Mouse (Mus musculus) cerebellum, adult 9-11 months (tissue): ENCODE measurements around the gene Adamts14.

ENCODE experiments used
- DNase-seq: peaks from one replicate; pipeline ENCODE4 v3.0.0; 2022

Gene Adamts14

GRCm38 (mm10) chr10:61175442-61176204, 97.6 kb downstream of the Adamts14 start:
- peak; percentile 92 for DNase-seq

GRCm38 (mm10) chr10:61174711-61175441, 98.4 kb downstream of the Adamts14 start:
- peak; percentile 67 for DNase-seq

GRCm38 (mm10) chr10:61172496-61172895, 100.7 kb downstream of the Adamts14 start:
- DNase-seq: no peak

- DNase-seq: no peak
These were observed 101.6 kb downstream of the Adamts14 start, which contains the start of gene Tbata for GRCm38 (mm10) chr10:61171654-61172053. Tbata (plus strand) TSS chr10:61171954.

GRCm38 (mm10) chr10:61168393-61168792, 104.8 kb downstream of the Adamts14 start:
- DNase-seq: no peak

DNA sequence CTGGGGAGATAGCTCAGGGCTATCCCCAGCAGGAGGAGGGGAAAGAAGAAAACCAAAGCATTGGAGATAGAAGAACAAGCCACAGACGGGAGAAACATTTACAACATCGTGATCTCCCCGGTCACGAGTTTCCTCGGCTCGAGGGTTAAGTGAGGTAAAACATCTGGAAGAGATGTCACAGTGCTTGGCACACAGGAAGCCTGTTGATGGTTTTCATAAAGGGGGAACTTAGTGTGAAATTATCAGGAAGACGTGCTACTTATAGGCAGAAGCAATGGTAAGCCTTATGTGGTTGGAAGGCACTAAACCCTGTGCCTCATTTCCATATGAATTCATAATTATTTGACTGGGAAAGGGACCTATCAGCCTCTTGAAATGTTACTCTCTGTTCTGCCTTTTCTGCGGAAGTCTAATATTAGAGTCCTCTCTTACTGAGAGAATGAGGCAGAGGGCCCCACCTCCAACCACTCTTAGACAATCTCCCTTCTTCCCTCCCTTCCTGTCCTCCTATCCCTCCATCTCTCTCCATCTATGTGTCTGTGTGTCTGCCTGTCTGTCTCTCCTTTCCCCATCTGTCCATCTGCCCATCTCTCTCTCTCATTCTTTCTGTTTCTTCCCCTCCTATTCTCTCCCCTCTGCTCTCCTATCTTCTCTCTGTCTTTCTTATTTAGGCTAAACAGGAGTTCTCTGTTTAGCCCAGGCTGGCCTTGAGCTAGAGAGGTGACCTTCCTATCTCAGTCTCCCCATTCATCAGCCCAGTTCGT, 105.7 kb downstream of the Adamts14 start:
- no peak for DNase-seq

DNA sequence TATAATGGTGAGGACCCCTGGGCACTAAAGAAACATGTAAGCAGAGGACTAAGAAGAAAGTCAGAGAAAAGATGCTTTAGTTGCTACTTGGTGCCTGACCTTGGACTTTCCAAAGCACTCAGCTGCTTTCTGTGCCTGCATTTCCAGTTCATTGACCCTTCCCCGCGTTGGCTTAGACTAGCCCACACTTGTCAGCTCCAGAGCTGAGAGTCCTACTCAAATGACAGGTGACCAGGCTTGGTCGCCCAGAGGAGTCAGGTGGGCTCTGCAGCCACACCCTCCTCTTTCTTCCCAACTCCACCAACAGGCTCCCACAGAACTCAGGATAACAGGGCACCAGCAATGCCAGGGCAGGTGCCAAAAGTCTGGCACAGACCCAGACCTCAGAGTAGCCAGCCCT, 110.9 kb downstream of the Adamts14 start:
- DNase-seq: no peak

DNA sequence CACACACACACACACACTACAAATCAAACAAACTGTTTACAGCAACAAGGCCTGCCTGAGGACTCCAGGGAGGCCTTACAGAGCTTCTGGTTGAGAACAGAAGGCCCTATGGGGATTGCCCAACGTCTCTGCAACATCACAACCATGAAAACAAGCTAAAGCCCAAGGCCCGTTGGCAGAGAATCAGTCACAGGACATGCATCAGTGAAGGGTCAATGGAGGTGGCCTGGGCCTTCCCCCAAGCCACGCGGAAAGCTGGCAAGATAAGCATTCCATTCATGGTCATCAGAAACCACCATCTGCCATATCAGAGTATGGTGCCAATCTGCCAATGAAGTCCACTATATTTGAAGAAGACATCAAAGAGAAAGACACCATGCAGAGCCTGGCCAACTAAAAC, 112.6 kb downstream of the Adamts14 start:
- peak; percentile 53 for DNase-seq

- DNase-seq: no peak
These were observed 113.1 kb downstream of the Adamts14 start for GRCm38 (mm10) chr10:61160089-61160488.

DNA sequence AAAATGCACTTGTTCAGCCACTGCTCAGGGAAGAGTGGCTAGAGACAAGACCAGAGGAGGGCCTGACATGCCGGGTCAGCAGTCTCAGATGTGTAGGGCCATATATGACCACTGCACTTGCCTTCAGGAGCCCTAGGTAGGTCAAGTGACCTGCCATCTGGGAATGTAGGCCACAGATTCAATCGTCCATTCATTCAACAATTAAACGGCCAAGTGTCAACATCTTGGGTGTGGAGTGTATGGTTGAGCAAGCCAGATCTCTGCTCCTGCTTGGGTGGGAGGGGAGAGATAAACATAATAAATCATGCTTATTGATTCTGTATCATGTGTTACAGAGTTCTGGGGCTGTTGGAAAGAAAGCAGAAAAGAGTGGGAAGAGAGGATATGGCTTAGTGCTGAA, 114.6 kb downstream of the Adamts14 start:
- DNase-seq: no peak

- no peak for DNase-seq
These were observed 116.8 kb downstream of the Adamts14 start for GRCm38 (mm10) chr10:61156453-61156852.

GRCm38 (mm10) chr10:61155611-61156010, 117.6 kb downstream of the Adamts14 start:
- DNase-seq: no peak

DNA sequence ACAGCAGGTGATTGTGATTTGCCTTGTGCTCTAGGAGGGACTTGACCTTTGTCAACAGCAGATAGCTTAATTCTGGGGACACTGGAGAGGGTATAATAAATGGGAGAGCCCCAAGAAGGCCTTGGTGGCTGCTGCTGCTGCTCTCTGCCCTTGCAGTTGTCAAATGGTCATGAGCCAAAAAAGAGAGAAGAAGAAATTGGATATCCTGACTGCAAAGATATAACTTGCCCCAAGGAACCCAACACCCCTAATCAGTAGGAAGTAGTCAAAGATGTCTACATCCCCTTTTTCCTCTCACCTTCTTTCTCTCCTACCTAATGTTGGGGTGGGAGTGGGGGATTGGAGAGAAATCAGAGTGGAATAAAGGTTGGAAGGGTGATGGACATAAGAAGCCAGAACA, 121.1 kb downstream of the Adamts14 start:
- DNase-seq: no peak

DNA sequence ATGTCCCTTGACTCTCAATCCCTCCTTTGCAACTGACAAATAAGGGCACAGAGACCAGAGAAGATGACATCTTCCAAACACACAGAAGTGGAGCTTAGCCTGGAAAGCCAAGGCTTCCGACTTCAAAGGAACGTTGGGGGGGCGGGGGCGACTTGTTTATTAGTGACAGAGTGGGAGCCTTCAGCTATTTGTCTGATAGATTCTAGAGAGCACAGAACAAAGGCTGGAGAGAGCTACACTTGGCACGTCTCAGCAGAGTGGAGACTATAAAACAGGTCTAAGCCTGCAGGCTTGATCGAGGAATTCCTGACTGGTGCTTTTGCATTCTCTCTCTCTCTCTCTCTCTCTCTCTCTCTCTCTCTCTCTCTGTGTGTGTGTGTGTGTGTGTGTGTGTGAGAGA, 122.6 kb downstream of the Adamts14 start:
- DNase-seq: no peak

DNA sequence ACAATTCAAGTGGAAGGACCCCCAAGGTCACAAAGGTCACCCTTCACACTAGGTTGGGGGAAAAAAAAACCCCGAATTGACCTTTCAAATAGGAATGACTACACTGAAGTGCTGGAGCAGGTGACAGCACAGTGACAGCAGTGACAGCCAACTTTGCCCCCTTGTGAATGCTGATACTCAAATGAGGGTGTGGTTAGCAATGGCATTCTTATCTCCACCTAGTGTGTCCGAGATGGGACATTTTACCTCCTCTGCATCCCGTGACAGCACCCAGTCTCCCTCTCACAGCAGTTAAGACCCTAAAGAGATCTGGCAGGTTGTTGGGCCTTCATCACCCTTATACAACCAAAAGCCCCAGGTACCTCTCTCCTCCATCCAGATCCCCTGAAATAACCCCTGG, 123.8 kb downstream of the Adamts14 start:
- DNase-seq: no peak

DNA sequence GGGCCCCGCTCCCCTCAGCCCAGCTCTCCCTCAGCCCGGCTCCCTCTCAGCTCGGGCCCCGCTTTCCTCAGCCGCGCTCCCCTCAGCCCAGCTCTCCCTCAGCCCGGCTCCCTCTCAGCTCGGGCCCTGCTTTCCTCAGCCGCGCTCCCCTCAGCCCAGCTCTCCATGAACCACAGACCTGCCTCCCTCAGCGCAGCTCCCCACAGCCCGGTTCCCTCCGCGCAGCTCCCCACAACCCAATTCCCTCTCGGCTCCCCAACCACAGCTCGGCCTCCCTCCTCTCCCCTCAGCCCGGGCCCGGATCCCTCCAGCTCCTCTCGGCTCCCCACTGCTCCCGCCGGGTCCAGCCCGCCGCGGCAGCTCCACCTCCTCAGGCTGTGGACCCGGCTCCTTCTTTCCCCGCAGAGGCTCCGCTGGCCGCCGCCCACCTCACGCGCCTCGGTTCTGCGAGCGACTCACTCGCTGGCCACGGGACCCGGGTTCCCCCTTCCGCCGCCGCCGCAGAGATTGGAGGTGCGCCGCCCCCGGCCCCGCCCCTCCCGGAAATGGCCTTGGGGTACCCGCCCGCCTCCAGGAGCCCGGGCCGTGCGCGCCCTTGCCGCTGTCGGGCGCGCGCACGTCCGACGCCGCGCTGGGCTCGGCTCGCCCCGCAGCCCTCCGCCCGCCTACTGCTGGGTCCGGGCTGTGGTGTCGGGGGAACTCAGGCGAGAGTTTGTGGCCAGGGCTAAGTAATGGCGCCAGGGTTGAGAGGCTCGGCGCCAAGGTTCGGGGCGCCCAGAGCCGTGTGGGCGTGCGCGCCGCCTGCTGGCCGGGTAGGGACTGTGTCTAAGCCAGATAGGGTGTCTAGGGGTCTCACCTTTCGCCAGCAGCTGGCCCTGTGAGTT, 125.8 kb downstream of the Adamts14 start, which contains the start of gene Sgpl1:
Gene Sgpl1 (minus strand): TSS at position 547 of the 884 bp plus-strand sequence.
- DNase-seq: peak; percentile 87
